Mouse (Mus musculus) neural tube, embryonic 14.5 days (tissue): Measurements from ENCODE around the gene 4930404N11Rik. TPM values are rescaled to one million over a fixed set of nuclear protein-coding genes. Genes with fewer than 3 reads are reported as not detected.

Experiments
- ATAC-seq: fragments of 200-750 bp; cut with Nextera tagmentation; 2 replicates; pipeline ENCODE4 v1.8.0; 2017; ENCODE audit warnings: low read depth, mild to moderate bottlenecking, moderate TSS enrichment, moderate library complexity
- H3K27ac ChIP-seq: fragments of 300-500 bp; sonication (generic); 2 replicates; pipeline ENCODE4 v1.5.1; 2014; ENCODE audit warnings: low read depth, mild to moderate bottlenecking, control low read depth, low read length, moderate library complexity, mixed read lengths
- H3K27me3 ChIP-seq: fragments of 300-500 bp; sonication (generic); 2 replicates; pipeline ENCODE4 v1.6.1; 2014; ENCODE audit warnings: low read length; ENCODE audit not compliant: control insufficient read depth, insufficient read depth
- H3K36me3 ChIP-seq: fragments of 300-500 bp; sonication (generic); 2 replicates; pipeline ENCODE4 v1.6.1; 2014; ENCODE audit warnings: low read length, mixed read lengths; ENCODE audit not compliant: control insufficient read depth, insufficient read depth
- H3K4me1 ChIP-seq: fragments of 300-500 bp; sonication (generic); 2 replicates; pipeline ENCODE4 v1.6.1; 2014; ENCODE audit warnings: low read length; ENCODE audit not compliant: control insufficient read depth, insufficient read depth
- H3K4me2 ChIP-seq: fragments of 300-500 bp; sonication (generic); 2 replicates; pipeline ENCODE4 v1.6.1; 2014; ENCODE audit warnings: mild to moderate bottlenecking, low read depth, low read length, control low read depth
- H3K4me3 ChIP-seq: fragments of 300-500 bp; sonication (generic); 2 replicates; pipeline ENCODE4 v1.5.1; 2014; ENCODE audit warnings: low read depth, low read length, control low read depth, mixed read lengths
- H3K9ac ChIP-seq: fragments of 300-500 bp; sonication (generic); replicated peaks from 2 replicates; pipeline ENCODE4 v1.6.1; 2014; ENCODE audit warnings: low read depth, mild to moderate bottlenecking, control low read depth, low read length, mixed read lengths
- H3K9me3 ChIP-seq: fragments of 300-500 bp; sonication (generic); 2 replicates; pipeline ENCODE4 v1.6.1; 2016; ENCODE audit warnings: low read length; ENCODE audit not compliant: control insufficient read depth
- WGBS: fragments of 180-500 bp; shearing (Covaris S2); extraction: QIAGEN DNeasy Blood & Tissue Kit; methylation state at CpG from one replicate; pipeline ENCODE4 v1.1.7; 2014; 5-methylcytosine and 5-hydroxymethylcytosine counted together
- polyA plus RNA-seq: library from polyadenylated mRNA; unstranded; fragments of >200 nt; fragmentation: Nextera tagmentation; extraction: Ambion mirVana; gene quantifications from 2 replicates; pipeline ENCODE4 v1.2.1, GENCODE M21; 2014

Gene 4930404N11Rik
- polyA plus RNA-seq, 1 experiment from 2014 or later, result 0.42 TPM

DNA sequence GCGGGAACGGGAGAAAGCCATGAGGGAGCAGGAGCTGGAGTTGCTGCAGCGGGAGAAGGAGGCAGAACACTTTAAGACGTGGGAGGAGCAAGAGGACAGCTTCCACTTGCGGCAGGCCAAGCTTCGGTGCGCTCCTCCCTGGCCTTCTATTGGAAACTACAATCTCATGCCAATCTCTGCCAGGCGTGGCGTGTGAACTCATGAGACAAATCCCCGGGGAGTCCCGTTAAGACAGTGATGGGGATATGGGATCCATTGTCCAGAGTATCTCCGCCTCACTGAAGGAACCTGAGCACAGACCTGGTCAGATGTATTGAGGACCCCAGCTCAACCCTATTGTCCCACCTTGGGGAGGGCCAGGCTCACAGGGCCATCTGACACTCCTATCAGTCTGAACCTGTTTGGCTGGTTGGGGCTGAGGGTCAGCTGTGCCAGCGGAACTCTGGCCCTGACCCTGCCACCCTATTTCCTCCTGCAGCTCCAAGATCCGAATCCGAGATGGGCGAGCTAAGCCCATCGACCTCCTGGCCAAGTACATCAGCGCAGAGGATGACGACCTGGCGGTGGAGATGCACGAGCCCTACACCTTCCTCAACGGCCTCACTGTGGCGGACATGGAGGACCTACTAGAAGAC lies 42.4 kb downstream of the 4930404N11Rik start:
- 0 out of 2 replicates have a peak overlapping the region, but pooled peaks have one; percentile 11 for H3K9ac ChIP-seq
- H3K27ac ChIP-seq, result no peak overlapping the region
- 95% methylated on average over 23 of the region's 23 CpGs for whole genome bisulfite sequencing
- no peak overlapping the region for H3K4me3 ChIP-seq
- 0 out of 2 replicates have a peak, but pooled peaks cover 2% of the 10 kb centered on the region for H3K27me3 ChIP-seq
- H3K4me1 ChIP-seq, result peaks cover 19% of the 10 kb centered on the region
- no peak overlapping the region for H3K4me2 ChIP-seq
- H3K9me3 ChIP-seq, result no peaks in the 10 kb centered on the region
- no peak for ATAC-seq
- peaks cover 50% of the 10 kb centered on the region for H3K36me3 ChIP-seq

DNA sequence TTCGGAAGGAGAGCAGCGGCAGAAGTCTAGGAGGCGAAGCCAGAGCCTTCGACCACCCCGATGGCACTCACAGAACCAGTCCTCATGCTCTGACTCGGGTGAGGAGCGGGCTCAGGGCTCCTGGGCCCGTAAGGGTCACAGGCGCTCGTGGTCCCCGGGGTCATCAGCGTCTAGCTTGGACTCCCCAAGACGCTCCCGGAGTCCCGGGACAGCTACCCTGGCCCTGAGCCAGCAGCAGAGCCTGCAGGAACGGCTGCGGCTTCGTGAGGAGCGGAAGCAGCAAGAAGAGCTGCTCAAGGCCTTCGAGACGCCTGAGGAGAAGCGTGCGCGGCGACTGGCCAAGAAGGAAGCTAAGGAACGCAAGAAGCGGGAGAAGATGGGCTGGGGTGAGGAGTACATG lies 43.2 kb downstream of the 4930404N11Rik start:
- no peak overlapping the region for H3K27ac ChIP-seq
- WGBS, result 98% methylated on average over 27 of the region's 27 CpGs
- peaks cover 56% of the 10 kb centered on the region for H3K36me3 ChIP-seq

GRCm38 (mm10) chr10:81321436-81321835 lies 44.2 kb downstream of the 4930404N11Rik start:
- peak overlapping the region; percentile 92 for H3K27ac ChIP-seq
- no peaks in the 10 kb centered on the region for H3K9me3 ChIP-seq
- peak overlapping the region; percentile 76 for H3K9ac ChIP-seq
- peak overlapping the region; percentile 80 for H3K4me2 ChIP-seq
- 0 out of 2 replicates have a peak, but pooled peaks cover 2% of the 10 kb centered on the region for H3K27me3 ChIP-seq
- peaks cover 19% of the 10 kb centered on the region for H3K4me1 ChIP-seq
- H3K4me3 ChIP-seq, result peak overlapping the region; percentile 84
- ATAC-seq, result peak; percentile 2
- WGBS, result 3% methylated on average over 17 of the region's 20 CpGs
- H3K36me3 ChIP-seq, result peaks cover 49% of the 10 kb centered on the region

More for the DNA sequence above, 43.2 kb downstream of the 4930404N11Rik start:
- Histone ChIP-seq H3K9ac (no peak overlapping the region), H3K4me2 (no peak overlapping the region), H3K9me3 (no peaks in the 10 kb centered on the region), H3K4me1 (peaks cover 19% of the 10 kb centered on the region), H3K27me3 (0 out of 2 replicates have a peak, but pooled peaks cover 2% of the 10 kb centered on the region), H3K4me3 (no peak overlapping the region)
- ATAC-seq, result no peak

DNA sequence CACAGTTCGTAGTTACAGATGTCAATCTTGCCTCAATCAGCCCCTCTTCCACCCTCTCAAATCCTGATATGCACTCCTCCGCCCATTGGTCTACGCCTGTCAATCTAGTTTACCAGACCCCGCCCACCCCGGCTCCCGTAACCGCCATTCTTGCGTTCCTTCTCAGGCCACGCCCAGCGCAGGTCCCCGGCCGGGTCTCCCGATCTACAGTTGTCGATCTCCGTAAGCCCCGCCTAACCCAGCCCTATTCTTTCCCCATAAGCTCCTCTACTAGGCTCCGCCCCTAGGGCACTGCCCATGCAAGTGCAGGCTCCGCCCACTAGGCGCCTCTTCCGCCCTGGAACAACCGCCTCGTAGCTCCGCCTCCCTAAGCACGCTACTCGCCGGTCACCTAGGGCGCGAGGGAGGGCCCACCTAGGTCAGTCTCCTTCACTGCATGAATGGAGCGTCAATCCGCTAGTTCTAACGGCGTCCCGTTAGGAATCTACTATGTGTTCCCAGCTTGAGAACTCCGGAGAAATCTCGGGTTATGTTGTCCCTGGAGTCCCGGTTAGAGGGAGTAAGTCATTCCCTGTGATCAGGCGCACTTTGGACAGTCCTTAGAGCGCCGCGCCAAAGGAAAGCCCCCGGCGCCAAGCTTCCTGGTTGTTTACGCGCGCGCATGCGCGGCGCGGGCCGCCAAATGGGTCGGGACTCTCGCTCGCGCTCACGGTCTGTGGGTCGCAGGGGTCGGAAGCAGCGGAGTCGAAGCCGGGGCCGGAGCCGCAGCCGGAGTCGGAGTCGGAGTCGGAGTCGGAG lies 44.9 kb downstream of the 4930404N11Rik start, which contains the start of gene Cactin:
Gene Cactin (plus strand): TSS at position 554 of the 798 bp plus-strand sequence.
- under 1% methylated on average over 68 of the region's 68 CpGs for WGBS
- 0 out of 2 replicates have a peak, but pooled peaks cover 2% of the 10 kb centered on the region for H3K27me3 ChIP-seq
- peaks cover 47% of the 10 kb centered on the region for H3K36me3 ChIP-seq

GRCm38 (mm10) chr10:81319741-81320549 lies 45.7 kb downstream of the 4930404N11Rik start:
- peak overlapping the region; percentile 80 for H3K4me2 ChIP-seq
- H3K36me3 ChIP-seq, result peaks cover 45% of the 10 kb centered on the region
- H3K4me1 ChIP-seq, result peaks cover 19% of the 10 kb centered on the region
- H3K9me3 ChIP-seq, result no peaks in the 10 kb centered on the region
- H3K27me3 ChIP-seq, result 0 out of 2 replicates have a peak, but pooled peaks cover 2% of the 10 kb centered on the region
- WGBS, result under 1% methylated on average over 38 of the region's 38 CpGs
- H3K27ac ChIP-seq, result peak overlapping the region; percentile 92
- peak overlapping the region; percentile 48 for H3K9ac ChIP-seq
- peak overlapping the region; percentile 84 for H3K4me3 ChIP-seq
- peak; percentile 44 for ATAC-seq

More for the DNA sequence above, 44.9 kb downstream of the 4930404N11Rik start, which contains the start of gene Cactin:
- Histone ChIP-seq H3K9ac (peak within 1 kb of the TSS; percentile 76), H3K4me1 (peaks cover 19% of the 10 kb centered on the region), H3K4me2 (peak within 1 kb of the TSS; percentile 80), H3K4me3 (peak within 1 kb of the TSS; percentile 84), H3K9me3 (no peaks in the 10 kb centered on the region), H3K27ac (peak within 1 kb of the TSS; percentile 92)
- peak; percentile 92 for ATAC-seq

DNA sequence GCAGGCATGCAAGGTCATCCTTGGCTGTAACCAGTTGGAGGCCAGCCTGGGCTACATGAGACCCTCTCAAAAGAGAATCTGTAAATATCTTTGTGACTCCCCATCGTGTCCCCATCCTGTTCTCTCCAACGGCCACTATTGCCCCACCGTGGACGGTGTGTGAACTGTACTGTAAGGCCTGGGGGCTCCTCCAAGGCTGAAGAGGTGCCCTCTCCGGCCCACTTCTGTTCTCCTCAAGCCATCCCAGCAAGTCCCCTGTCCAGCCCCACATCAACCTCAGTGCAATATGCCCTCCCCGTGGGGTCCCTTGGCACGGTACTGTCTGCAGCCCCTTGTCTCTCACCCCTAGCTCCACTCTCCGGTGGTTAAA lies 46.3 kb downstream of the 4930404N11Rik start:
- Histone ChIP-seq H3K9ac (peak overlapping the region; percentile 48), H3K4me1 (peaks cover 19% of the 10 kb centered on the region), H3K36me3 (peaks cover 44% of the 10 kb centered on the region), H3K27me3 (0 out of 2 replicates have a peak, but pooled peaks cover 2% of the 10 kb centered on the region), H3K4me2 (peak overlapping the region; percentile 80), H3K27ac (no peak overlapping the region), H3K4me3 (peak overlapping the region; percentile 84; the same call in 1 of the 2 replicates), H3K9me3 (no peaks in the 10 kb centered on the region)
- WGBS, result 32% methylated on average over 8 of the region's 8 CpGs
- no peak for ATAC-seq

DNA sequence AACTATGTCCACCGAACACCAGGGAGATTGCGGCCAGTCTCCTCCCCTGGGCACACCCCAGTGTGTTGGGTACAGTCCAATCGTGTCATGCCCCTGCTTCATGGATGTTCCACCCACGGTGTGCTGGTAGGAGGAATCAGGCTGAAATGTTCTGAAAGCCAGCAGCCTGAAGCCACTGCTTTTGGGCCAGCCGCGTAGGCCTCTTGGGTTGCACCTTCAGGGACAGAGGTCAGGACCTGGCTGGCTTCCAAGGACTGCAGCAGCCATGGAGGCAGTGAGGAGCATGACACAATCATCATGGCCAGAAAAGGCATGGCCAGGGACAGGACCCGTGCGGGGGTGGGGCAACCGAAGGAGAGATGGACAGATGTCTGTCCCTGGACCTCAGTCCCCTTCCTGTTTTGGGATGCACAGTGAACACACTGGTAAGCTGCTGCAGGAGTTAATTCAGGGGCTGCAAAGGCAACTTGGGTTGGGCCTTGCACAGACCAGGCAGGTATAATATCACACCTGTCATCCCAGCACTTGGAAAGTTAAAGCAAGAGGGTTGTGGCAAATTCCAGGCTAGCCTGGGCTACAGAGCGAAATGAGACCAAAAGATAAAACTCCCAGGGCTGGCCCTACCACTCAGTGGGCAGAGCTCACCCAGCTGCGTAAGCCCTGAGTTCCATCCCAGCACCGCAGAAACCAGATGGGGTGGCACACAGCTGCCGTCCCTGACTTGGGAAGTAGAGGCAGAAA lies 46.9 kb downstream of the 4930404N11Rik start:
- H3K9me3 ChIP-seq, result no peaks in the 10 kb centered on the region
- 90% methylated on average over 13 of the region's 13 CpGs for WGBS
- H3K36me3 ChIP-seq, result peaks cover 44% of the 10 kb centered on the region

DNA sequence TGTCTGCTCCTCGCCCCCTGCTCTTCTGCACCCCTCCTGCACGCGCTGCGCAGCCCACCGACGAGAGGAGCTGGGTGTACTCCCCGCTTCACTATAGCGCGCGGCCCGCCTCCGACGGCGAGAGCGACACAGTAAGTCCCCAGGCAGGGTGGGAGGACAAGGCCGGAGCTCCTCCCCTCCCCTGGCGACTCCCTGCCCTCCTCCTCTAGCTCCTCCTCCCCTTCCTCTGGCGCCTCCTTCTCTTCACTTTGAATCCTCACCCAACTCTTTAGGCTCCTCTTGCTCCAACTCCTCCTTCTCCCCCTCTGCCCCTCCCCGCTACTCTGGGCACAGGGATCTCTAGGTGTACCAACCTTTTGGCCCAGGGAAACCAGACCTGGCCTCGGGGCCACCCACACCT lies 48.3 kb downstream of the 4930404N11Rik start:
- no peak for ATAC-seq
- 0 out of 2 replicates have a peak overlapping the region, but pooled peaks have one; percentile 18 for H3K4me2 ChIP-seq
- H3K27ac ChIP-seq, result no peak overlapping the region
- no peak overlapping the region for H3K4me3 ChIP-seq
- 23% methylated on average over 13 of the region's 20 CpGs for WGBS
- peaks cover 48% of the 10 kb centered on the region for H3K36me3 ChIP-seq
- H3K9me3 ChIP-seq, result no peaks in the 10 kb centered on the region
- H3K9ac ChIP-seq, result no peak overlapping the region
- H3K4me1 ChIP-seq, result peaks cover 19% of the 10 kb centered on the region
- 0 out of 2 replicates have a peak, but pooled peaks cover 2% of the 10 kb centered on the region for H3K27me3 ChIP-seq

More for the DNA sequence above, 46.9 kb downstream of the 4930404N11Rik start:
- Histone ChIP-seq H3K4me2 (no peak overlapping the region), H3K4me1 (peaks cover 19% of the 10 kb centered on the region), H3K9ac (no peak overlapping the region), H3K27ac (no peak overlapping the region), H3K27me3 (0 out of 2 replicates have a peak, but pooled peaks cover 2% of the 10 kb centered on the region), H3K4me3 (no peak overlapping the region)
- ATAC-seq, result no peak
